Comparison of ENCODE assay signal across 21 mouse cellular contexts in genomic region chr6:85370041-85370440, GRCm38 (mm10). TPM values are rescaled to one million over a fixed set of nuclear protein-coding genes. Genes with fewer than 3 reads are reported as not detected.
DNase-seq lines count a peak whose midpoint lies in the region; ATAC-seq and TF ChIP-seq lines count a peak whose summit lies in the region.
"Had no signal": no experiment of that assay in that cellular context is flagged by ENCODE, and none has a peak within 500 bp of the region (broad histone marks: within the 10 kb centered on the region; RNA-seq: fewer than 3 reads in every experiment).

No protein-coding gene starts in this region.

- no peak for TF ChIP-seq POLR2A in kidney, adult 2 months (IDR thresholded peaks at IDR 0.05; ENCODE audit: low read depth, low read length)

- H3K4me1 ChIP-seq in heart, embryonic 11.5 days (ENCODE audit: control insufficient read depth, insufficient read depth, low read length) = peaks cover 68% of the 10 kb centered on the region
- peaks cover 70% of the 10 kb centered on the region for H3K4me1 ChIP-seq in kidney, adult 2 months (ENCODE audit: control insufficient read depth, insufficient read depth, low read length)
- H3K4me1 ChIP-seq in midbrain, embryonic 11.5 days (ENCODE audit: control insufficient read depth, insufficient read depth, low read length) = peaks cover 5% of the 10 kb centered on the region
- peaks cover 29% of the 10 kb centered on the region for H3K4me1 ChIP-seq in midbrain, embryonic 14.5 days (ENCODE audit: control insufficient read depth, insufficient read depth, low read length)
- peaks cover 10% of the 10 kb centered on the region for H3K4me1 ChIP-seq in stomach, postnatal 0 days (replicated peaks; ENCODE audit: control insufficient read depth, insufficient read depth)

- H3K9ac ChIP-seq in heart, embryonic 11.5 days (ENCODE audit: low read depth, low read length) = no peak overlapping the region
- no peak overlapping the region for H3K9ac ChIP-seq in midbrain, embryonic 11.5 days (ENCODE audit: low read length)
- H3K9ac ChIP-seq in midbrain, embryonic 14.5 days (replicated peaks; ENCODE audit: low read length) = no peak overlapping the region
- no peak overlapping the region for H3K9ac ChIP-seq in stomach, postnatal 0 days (ENCODE audit: low read length)
- H3K9ac ChIP-seq: forebrain, embryonic 13.5 days; hindbrain, embryonic 15.5 days had no signal

- no peak overlapping the region for H3K4me2 ChIP-seq in heart, embryonic 11.5 days
- H3K4me2 ChIP-seq in midbrain, embryonic 11.5 days = no peak overlapping the region
- no peak overlapping the region for H3K4me2 ChIP-seq in midbrain, embryonic 14.5 days (ENCODE audit: low read length)
- H3K4me2 ChIP-seq in stomach, postnatal 0 days (replicated peaks; ENCODE audit: low read depth) = no peak overlapping the region
- H3K4me2 ChIP-seq: forebrain, embryonic 13.5 days; hindbrain, embryonic 15.5 days had no signal

- no peak for TF ChIP-seq EP300 in stomach, postnatal 0 days (optimal IDR thresholded peaks at IDR 0.05)

- DNase-seq in heart, postnatal 4 days = no peak
- DNase-seq in kidney, adult 2 months = peak; percentile 1
- no peak for DNase-seq in kidney, postnatal 4 days
- DNase-seq in midbrain, embryonic 11.5 days (ENCODE audit: low spot score, missing footprints) = peak; percentile 31
- DNase-seq in midbrain, embryonic 14.5 days = no peak
- no peak for DNase-seq in stomach, postnatal 0 days (ENCODE audit: low spot score)
- no peak for DNase-seq in neural tube, embryonic 10.5 days (ENCODE audit: extremely low spot score, low spot score)
- DNase-seq: cerebellum, adult 18-20 months; kidney, adult 8-10 months; right cerebral cortex, postnatal 14 days had no signal

- peak overlapping the region; percentile 62; the same call in 1 of the 2 replicates for H3K27ac ChIP-seq in heart, embryonic 11.5 days (ENCODE audit: low read depth, low read length)
- H3K27ac ChIP-seq in kidney, adult 2 months (ENCODE audit: insufficient read depth, low read depth, low read length) = 0 out of 2 replicates have a peak overlapping the region, but pooled peaks have one; percentile 78
- H3K27ac ChIP-seq in midbrain, embryonic 11.5 days (ENCODE audit: low read depth, low read length) = no peak overlapping the region
- no peak overlapping the region for H3K27ac ChIP-seq in midbrain, embryonic 14.5 days (replicated peaks; ENCODE audit: low read depth, low read length)
- 0 out of 2 replicates have a peak overlapping the region, but pooled peaks have one; percentile 24 for H3K27ac ChIP-seq in stomach, postnatal 0 days (replicated peaks)
- H3K27ac ChIP-seq: forebrain, embryonic 13.5 days; hindbrain, embryonic 15.5 days; midbrain, embryonic 10.5 days had no signal

- no peaks in the 10 kb centered on the region for H3K36me3 ChIP-seq in heart, embryonic 11.5 days (ENCODE audit: control insufficient read depth, insufficient read depth, low read length)
- no peaks in the 10 kb centered on the region; the same call in 1 of the 2 replicates for H3K36me3 ChIP-seq in kidney, adult 2 months (ENCODE audit: control insufficient read depth, insufficient read depth, low read length)
- H3K36me3 ChIP-seq in midbrain, embryonic 11.5 days (ENCODE audit: control insufficient read depth, insufficient read depth, low read length) = no peaks in the 10 kb centered on the region
- H3K36me3 ChIP-seq in midbrain, embryonic 14.5 days (ENCODE audit: control insufficient read depth, insufficient read depth, low read length) = no peaks in the 10 kb centered on the region
- H3K36me3 ChIP-seq in stomach, postnatal 0 days (ENCODE audit: control insufficient read depth, insufficient read depth, low read length) = no peaks in the 10 kb centered on the region
- H3K36me3 ChIP-seq: hindbrain, embryonic 15.5 days; midbrain, embryonic 10.5 days had no signal

- 79% methylated on average over 5 of the region's 5 CpGs for WGBS in heart, embryonic 11.5 days (ENCODE audit: insufficient replicate concordance)
- WGBS in kidney, adult 2 months = 75% methylated on average over 5 of the region's 5 CpGs
- WGBS in midbrain, embryonic 11.5 days = 89% methylated on average over 5 of the region's 5 CpGs
- 90% methylated on average over 5 of the region's 5 CpGs for WGBS in midbrain, embryonic 14.5 days
- WGBS in stomach, postnatal 0 days = 83% methylated on average over 5 of the region's 5 CpGs

- no peaks in the 10 kb centered on the region for H3K27me3 ChIP-seq in heart, embryonic 11.5 days (ENCODE audit: control insufficient read depth, insufficient read depth, low read length)
- no peaks in the 10 kb centered on the region for H3K27me3 ChIP-seq in kidney, adult 2 months (replicated peaks; ENCODE audit: control insufficient read depth, insufficient read depth, low read length)
- no peaks in the 10 kb centered on the region; the same call in 1 of the 2 replicates for H3K27me3 ChIP-seq in midbrain, embryonic 11.5 days (ENCODE audit: control insufficient read depth, insufficient read depth, low read length)
- H3K27me3 ChIP-seq in midbrain, embryonic 14.5 days (ENCODE audit: control insufficient read depth, insufficient read depth, low read length) = no peaks in the 10 kb centered on the region
- H3K27me3 ChIP-seq in stomach, postnatal 0 days (ENCODE audit: control insufficient read depth, insufficient read depth, low read length) = no peaks in the 10 kb centered on the region
- H3K27me3 ChIP-seq: hindbrain, embryonic 15.5 days had no signal

- no peaks in the 10 kb centered on the region for H3K9me3 ChIP-seq in heart, embryonic 11.5 days (replicated peaks; ENCODE audit: control insufficient read depth, low read length)
- no peaks in the 10 kb centered on the region for H3K9me3 ChIP-seq in midbrain, embryonic 11.5 days (ENCODE audit: control insufficient read depth, low read length)
- H3K9me3 ChIP-seq in midbrain, embryonic 14.5 days (ENCODE audit: control insufficient read depth, low read length) = no peaks in the 10 kb centered on the region
- no peaks in the 10 kb centered on the region for H3K9me3 ChIP-seq in stomach, postnatal 0 days (ENCODE audit: control insufficient read depth, low read length)
- H3K9me3 ChIP-seq: forebrain, embryonic 13.5 days; hindbrain, embryonic 15.5 days; midbrain, embryonic 10.5 days had no signal

- no peak for TF ChIP-seq CTCF in kidney, adult 2 months (conservative IDR thresholded peaks at IDR 0.05; ENCODE audit: insufficient read depth, insufficient read length, low read depth, low read length)
- no peak for TF ChIP-seq CTCF in stomach, postnatal 0 days (IDR thresholded peaks at IDR 0.05; ENCODE audit: low read depth)

- ATAC-seq in heart, embryonic 11.5 days (replicated peaks; ENCODE audit: insufficient number of reproducible peaks, low FRiP score, low TSS enrichment) = no peak
- ATAC-seq in midbrain, embryonic 11.5 days (ENCODE audit: low FRiP score) = no peak
- ATAC-seq in midbrain, embryonic 14.5 days (ENCODE audit: low FRiP score, low TSS enrichment) = no peak
- no peak for ATAC-seq in stomach, postnatal 0 days (ENCODE audit: low FRiP score, low TSS enrichment)
- ATAC-seq: forebrain, embryonic 13.5 days had no signal

- H3K4me3 ChIP-seq in heart, embryonic 11.5 days (ENCODE audit: low read depth, low read length) = no peak overlapping the region
- no peak overlapping the region for H3K4me3 ChIP-seq in kidney, adult 2 months (ENCODE audit: insufficient read depth, low read depth, low read length)
- no peak overlapping the region for H3K4me3 ChIP-seq in midbrain, embryonic 11.5 days (ENCODE audit: low read depth, low read length)
- H3K4me3 ChIP-seq in midbrain, embryonic 14.5 days (replicated peaks; ENCODE audit: low read depth, low read length) = no peak overlapping the region
- no peak overlapping the region for H3K4me3 ChIP-seq in stomach, postnatal 0 days (ENCODE audit: low read depth, low read length)
- H3K4me3 ChIP-seq: forebrain, embryonic 13.5 days; hindbrain, embryonic 15.5 days; layer of hippocampus, adult 2 months; midbrain, embryonic 10.5 days had no signal

RNA-seq across cellular contexts. Expression of gene Rab11fip5, which starts 4.4 kb away (rescaled TPM):
- 16.1 and 17.5 TPM in 2 replicates for polyA plus RNA-seq in heart, embryonic 11.5 days (2014; fragmentation: Nextera tagmentation; extraction: Ambion mirVana)
- 10 to 100 TPM; 74.7 to 79.8 TPM for total RNA-seq in heart, postnatal 4 days (2021)
- 56.8 and 63.6 TPM in 2 replicates for polyA plus RNA-seq in kidney, adult 2 months (2012; rRNA removed)
- polyA plus RNA-seq in midbrain, embryonic 11.5 days (2014; fragmentation: Nextera tagmentation; extraction: Ambion mirVana) = 4.2 and 4.7 TPM in 2 replicates
- polyA plus RNA-seq in midbrain, embryonic 14.5 days (2014; fragmentation: Nextera tagmentation; extraction: Ambion mirVana) = 15.0 and 15.7 TPM in 2 replicates
- 7.6 and 8.3 TPM in 2 replicates for polyA plus RNA-seq in stomach, postnatal 0 days (2015; fragmentation: Nextera tagmentation; extraction: Ambion mirVana)

RNA-seq across cellular contexts. Expression of gene Sfxn5, which starts 36.8 kb away (rescaled TPM):
- polyA plus RNA-seq in heart, embryonic 11.5 days (2014; fragmentation: Nextera tagmentation; extraction: Ambion mirVana) = 3.6 and 5.6 TPM in 2 replicates
- total RNA-seq in heart, postnatal 4 days (2021) = 1 to 10 TPM; 3.0 to 3.6 TPM
- polyA plus RNA-seq in kidney, adult 2 months (2012; rRNA removed) = 23.6 and 25.8 TPM in 2 replicates
- 5.7 and 6.2 TPM in 2 replicates for polyA plus RNA-seq in midbrain, embryonic 11.5 days (2014; fragmentation: Nextera tagmentation; extraction: Ambion mirVana)
- 15.6 and 24.0 TPM in 2 replicates for polyA plus RNA-seq in midbrain, embryonic 14.5 days (2014; fragmentation: Nextera tagmentation; extraction: Ambion mirVana)
- 8.4 and 8.9 TPM in 2 replicates for polyA plus RNA-seq in stomach, postnatal 0 days (2015; fragmentation: Nextera tagmentation; extraction: Ambion mirVana)

RNA-seq across cellular contexts. Expression of gene Noto, which starts 53.6 kb away (rescaled TPM):
- not detected in 2 replicates for polyA plus RNA-seq in heart, embryonic 11.5 days (2014; fragmentation: Nextera tagmentation; extraction: Ambion mirVana)
- not detected for total RNA-seq in heart, postnatal 4 days (2021)
- polyA plus RNA-seq in kidney, adult 2 months (2012; rRNA removed) = not detected in 2 replicates
- not detected in 2 replicates for polyA plus RNA-seq in midbrain, embryonic 11.5 days (2014; fragmentation: Nextera tagmentation; extraction: Ambion mirVana)
- polyA plus RNA-seq in midbrain, embryonic 14.5 days (2014; fragmentation: Nextera tagmentation; extraction: Ambion mirVana) = not detected in 2 replicates
- polyA plus RNA-seq in stomach, postnatal 0 days (2015; fragmentation: Nextera tagmentation; extraction: Ambion mirVana) = not detected in 2 replicates
- total RNA-seq: layer of hippocampus, adult 2 months; left cerebral cortex, adult 8-10 months had no signal
- polyA plus RNA-seq: brain, embryonic 14.5 days; C2C12; cortical plate, adult 2 months; forebrain, embryonic 13.5 days; gonadal fat pad, adult 2 months; hindbrain, embryonic 15.5 days; limb, embryonic 14.5 days; midbrain, embryonic 10.5 days had no signal

Comparison
In these comparisons a context has a peak if more than half of its experiments do, and no peak if none do; other contexts are left out.
1. DNase-seq: peak in kidney, adult 2 months (single experiment) and midbrain, embryonic 11.5 days (single experiment); none in heart, postnatal 4 days (single experiment), kidney, postnatal 4 days (0 of 2), midbrain, embryonic 14.5 days (single experiment), stomach, postnatal 0 days (single experiment) and neural tube, embryonic 10.5 days (single experiment).
2. H3K27ac ChIP-seq: peak in heart, embryonic 11.5 days (single experiment), kidney, adult 2 months (single experiment) and stomach, postnatal 0 days (single experiment); none in midbrain, embryonic 11.5 days (single experiment) and midbrain, embryonic 14.5 days (single experiment).